Mouse (Mus musculus): ENCODE measurements around the gene Sh3rf1.

- TF ChIP-seq CTCF (conservative IDR thresholded peaks at IDR 0.05; ENCODE audit: low read length): no peak
- TF ChIP-seq NANOG (IDR thresholded peaks at IDR 0.05; ENCODE audit: borderline replicate concordance, low read length): no peak
- no peak for TF ChIP-seq POU5F1 (IDR thresholded peaks at IDR 0.05; ENCODE audit: borderline replicate concordance, low read length)
Observed at GRCm38 (mm10) chr8:61397139-61397538, 173.5 kb downstream of the Sh3rf1 start.

All from E14TG2a.4 (cell line).